Mouse (Mus musculus): ENCODE measurements at regions not wholly inside any gene's neighbourhood (a gene's known extent, or its start where the extent isn't known, plus 50 kb on each side); places are given as distances from the start of the nearest gene placed in this dataset.
A peak's percentile ranks its signal among the peaks of the same experiment; 100 is the strongest.

DNA sequence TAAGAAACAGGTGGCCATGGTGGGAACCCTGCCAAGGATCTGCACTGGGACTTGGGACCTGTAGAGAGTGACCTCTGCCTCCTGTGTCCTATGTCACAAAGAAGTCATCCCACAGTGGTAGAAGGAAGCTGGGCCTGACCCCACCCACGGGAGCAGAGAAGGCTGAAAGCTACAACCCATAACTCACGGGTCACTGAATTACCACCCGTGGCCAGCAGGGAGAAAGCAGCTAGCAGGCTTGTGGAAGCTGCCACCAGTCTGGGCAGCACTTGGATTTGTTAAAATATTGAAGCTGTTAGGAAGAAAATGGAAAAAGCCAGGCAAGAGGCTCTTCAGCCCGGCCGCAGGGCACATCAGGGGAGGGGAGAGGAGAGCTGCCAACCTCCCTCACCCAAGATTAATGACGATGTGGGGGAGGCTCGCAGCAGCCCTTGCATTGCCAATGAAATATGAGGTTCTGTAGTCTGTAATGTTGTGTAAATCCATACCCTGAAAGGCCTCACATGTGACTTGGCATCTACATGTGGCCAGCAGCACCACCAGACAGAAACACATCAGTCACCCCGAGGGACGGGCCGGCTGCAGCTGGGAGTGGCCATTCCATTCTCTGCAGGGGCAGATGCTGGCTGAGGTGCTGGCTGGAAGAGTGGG lies 94.5 kb downstream of the Olfm1 start:
- intact Hi-C loops (cut with DNase I) = no loop called here
- no peak for DNase-seq

DNA sequence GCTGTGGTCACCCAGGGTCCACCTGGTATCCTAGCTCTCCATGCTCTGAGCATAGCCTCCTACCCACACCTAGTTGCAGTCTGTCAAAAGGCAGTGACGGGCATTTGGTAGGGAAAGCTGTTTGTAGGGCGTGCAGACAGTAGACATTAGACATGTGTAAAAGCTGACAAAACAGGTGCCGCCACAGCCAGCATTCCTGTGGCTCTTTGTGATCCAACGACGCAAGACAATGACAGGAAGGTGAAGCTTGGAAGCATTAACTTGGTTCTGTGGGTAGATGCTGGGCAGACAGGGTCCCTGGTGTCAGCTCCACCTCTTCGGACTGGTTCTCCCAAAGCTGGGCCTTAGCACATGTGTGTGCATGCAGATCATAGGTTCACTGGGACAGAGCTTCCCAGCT lies 96.5 kb downstream of the Olfm1 start:
- intact Hi-C loops (cut with DNase I) = no loop called here
- DNase-seq = no peak

DNA sequence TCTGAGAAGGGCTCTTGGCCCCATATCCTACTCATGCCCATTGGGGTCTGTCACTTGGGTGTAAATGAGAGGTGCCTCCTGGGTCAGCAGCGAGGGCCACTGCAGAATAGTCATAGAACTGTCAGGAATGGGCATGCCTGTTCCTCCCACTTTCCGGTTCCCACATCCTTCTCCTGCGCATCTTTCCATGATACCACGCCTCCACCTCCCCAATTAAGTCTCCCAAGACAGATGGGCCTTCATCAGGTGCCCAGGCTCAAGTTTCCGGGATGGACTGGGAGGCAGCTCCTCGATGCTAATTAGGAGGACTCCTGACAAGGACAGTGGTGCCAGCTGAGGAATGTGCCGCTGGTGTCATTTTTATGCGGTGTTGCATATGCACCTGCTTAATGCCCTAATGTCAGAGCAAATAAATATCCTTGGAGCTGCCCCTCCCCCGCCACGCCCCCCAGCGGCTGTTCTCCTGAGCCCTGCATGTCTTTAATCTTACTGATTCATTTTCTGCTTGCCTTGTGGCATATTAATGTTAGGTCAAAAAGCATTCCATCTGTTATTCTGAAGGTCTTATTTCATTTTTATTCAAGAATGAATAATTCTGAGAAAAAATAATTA lies 97.2 kb downstream of the Olfm1 start:
- no peak for DNase-seq
- intact Hi-C loops (cut with DNase I) = no loop called here

DNA sequence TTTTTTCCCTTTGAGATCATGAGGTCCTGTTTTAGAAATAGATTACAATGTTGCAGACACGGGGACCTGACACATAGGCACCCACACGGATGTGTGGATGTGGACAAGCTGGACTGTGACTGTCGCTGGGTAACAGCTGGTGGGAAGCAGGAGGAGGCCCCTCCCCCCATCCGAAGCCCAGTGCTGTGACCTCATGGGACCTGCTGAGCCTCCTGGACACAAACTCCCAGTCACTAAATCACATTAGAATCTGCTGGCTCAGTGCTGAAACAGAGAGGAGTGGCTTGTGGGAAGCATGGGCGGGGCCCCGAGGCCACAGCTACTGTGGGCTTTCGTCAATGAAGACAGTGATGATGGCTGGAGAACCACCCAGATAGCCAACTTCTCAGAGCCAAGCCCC lies 101.7 kb downstream of the Olfm1 start:
- intact Hi-C loops (cut with DNase I) = no loop called here
- no peak for DNase-seq

DNA sequence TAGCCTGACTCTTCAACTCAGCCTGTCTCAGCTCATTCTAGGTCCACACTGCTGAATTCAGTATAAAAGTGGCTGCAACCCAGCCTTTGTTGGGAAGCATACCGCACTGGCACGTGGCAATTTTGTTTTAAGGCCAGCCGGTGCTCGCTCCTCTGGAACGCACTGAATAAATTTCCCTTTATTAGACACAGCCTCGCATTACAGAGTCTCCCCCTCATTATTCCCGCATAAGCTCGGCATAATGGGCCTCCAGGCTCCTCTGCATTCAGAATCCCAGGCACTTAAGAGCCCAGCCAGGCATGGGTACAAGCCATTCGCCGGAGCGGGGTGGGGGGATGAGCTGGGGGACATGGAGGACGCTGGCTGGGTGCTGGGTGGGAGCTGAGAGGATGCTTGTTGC lies 103.4 kb downstream of the Olfm1 start:
- no peak for DNase-seq
- intact Hi-C loops (cut with DNase I) = no loop called here

DNA sequence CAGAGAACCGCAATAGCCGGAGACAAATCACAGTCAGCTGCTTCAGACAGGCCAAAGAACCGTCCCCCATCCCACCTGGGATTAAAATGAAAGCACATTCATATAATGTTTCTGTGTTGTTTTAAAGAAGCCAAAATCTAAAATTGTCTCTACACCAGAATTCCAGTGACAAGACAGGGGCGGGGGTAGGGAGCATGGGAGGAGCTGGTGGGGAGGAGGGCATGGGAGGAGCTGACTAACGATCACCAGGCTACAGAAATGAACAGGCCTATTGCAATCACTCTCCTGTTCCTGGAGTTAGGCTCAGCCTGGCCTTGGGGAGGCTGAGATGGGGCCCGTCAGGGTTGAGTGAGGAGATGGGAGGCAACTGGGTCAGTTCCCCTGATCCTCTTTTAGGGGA lies 105.9 kb downstream of the Olfm1 start:
- no peak for DNase-seq
- intact Hi-C loops (cut with DNase I) = no loop called here

DNA sequence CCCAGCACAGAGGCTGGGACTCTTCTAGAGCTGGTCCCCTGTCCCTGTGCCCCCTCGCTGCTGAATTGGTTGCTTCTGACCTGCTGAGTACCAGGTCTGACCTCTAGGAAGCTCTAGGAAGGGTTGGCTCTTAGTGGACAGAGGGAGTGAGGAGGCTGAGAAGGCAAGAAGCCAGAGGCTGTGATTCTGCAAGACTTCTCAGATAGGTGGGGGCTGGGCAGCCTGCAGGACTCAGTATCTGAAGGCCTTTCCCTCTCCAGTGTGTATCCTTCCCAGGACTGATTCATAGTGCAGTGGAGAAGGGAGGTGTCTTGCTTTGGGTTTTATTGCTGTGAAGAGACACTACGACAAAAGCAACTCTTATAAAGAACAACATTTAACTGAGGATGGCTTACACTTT lies 106.6 kb downstream of the Olfm1 start:
- intact Hi-C loops (cut with DNase I) = no loop called here
- DNase-seq = no peak

DNA sequence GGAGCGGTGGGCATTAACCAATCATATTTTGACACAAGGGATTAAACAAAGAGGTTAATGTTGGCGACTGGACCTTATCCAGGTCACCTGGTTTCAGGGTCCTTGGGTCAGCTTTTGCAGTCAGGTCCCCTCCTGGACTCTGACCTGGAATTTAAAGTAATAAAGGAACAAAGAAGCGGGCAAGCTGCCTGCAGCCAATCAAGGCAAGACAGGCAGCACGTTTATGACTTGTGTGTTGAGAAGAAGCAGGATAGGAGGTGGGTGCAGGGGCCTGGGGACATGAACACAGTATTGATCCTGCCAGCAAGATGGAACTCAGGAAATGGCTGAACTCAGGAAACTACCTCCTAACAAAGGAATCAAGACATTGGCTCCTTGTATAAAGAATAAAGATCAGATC lies 108.5 kb downstream of the Olfm1 start:
- intact Hi-C loops (cut with DNase I) = loop anchor here (10.0 kb wide), 1 partner anchor 377 kb away; no protein-coding TSS in a partner anchor
- no peak for DNase-seq

DNA sequence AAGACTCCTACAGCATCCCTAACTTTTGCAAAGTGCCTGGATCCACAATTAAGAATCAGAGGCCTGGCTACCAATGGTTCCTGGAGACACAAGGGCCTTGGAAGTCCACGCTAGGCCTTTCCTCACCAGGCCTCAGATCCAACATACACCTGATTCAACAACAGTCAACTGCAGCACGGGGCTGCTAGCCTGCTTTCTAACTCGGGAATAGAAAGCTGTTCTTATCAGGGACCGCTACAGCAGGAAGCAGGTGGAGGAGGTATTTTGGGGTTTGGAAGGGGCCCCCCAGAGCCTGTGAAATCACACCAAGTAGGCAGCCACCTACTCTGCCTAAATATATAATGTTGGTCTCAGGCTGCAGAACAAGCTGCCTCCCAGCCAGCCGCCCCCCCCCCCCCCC lies 111.1 kb downstream of the Olfm1 start:
- no peak for DNase-seq
- intact Hi-C loops (cut with DNase I) = loop anchor here (1.0 to 10.0 kb wide), 3 partner anchors 100 to 379 kb away; no protein-coding TSS in a partner anchor

DNA sequence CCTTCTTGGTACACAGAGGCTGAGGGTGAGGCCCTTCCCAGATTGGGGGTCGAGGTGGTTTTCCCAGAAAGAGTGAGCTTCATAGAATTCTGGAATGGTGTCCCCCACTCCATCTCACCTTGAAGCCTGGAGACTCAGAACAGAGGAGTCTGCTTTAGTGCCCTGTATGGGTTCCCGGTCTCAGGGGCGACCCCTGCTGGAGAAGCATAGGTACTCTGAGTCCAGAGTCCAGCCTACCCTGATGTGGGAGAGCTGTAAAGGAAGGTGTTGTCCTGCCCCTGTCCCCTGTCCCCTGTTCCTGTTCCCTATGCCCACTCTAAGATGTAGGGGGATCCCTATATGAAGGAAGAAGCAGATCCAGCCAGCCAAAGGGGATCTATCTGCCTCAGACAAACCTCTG lies 111.9 kb downstream of the Olfm1 start:
- intact Hi-C loops (cut with DNase I) = loop anchor here (1.0 to 10.0 kb wide), 4 partner anchors 68 to 380 kb away; no protein-coding TSS in a partner anchor

DNA sequence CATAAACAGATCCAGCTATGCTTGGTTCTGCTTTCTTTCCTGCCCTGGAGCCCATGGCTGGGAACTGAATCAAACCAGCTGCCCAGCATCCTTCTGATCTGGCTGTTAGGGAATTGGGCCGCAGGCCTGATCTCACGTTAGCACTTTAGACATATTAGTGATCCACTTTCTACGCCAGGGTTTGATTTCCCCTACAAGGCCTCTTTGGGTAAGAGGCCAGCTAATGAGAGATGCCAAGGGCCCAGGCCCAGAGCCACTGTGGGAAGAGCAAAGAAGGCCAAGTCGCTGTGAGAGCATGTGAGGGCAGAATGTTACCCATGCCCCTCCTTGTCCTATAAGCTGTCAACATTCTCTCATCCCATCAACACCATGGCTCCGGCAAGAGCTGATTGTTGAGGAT lies 116.3 kb downstream of the Olfm1 start:
- intact Hi-C loops (cut with DNase I) = loop anchor here (5.0 to 10.0 kb wide), 2 partner anchors 63 to 384 kb away; no protein-coding TSS in a partner anchor
- peak; percentile 9 to 14 for DNase-seq

More for the DNA sequence above, 111.9 kb downstream of the Olfm1 start:
- DNase-seq = peak; percentile 64 to 72

DNA sequence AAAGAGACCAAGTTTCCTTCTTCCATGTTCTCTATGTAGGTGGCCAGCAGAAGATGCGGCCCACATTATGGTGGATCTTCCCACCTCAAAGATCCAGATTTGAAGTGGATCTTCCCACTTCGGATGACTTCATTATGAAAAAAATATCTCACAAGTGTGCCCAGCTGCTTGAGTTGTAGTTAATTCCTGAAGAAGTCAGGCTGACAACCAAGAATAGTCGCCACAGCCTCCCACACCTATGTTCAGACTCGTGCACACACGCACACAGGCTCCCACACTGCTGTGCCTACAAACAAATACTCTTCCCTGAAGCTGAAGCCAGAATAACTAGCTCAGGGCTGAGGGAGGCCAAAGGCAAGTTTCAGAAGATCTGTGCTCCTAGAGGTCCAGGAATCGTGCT lies 119.4 kb downstream of the Olfm1 start:
- intact Hi-C loops (cut with DNase I) = no loop called here
- DNase-seq = no peak

DNA sequence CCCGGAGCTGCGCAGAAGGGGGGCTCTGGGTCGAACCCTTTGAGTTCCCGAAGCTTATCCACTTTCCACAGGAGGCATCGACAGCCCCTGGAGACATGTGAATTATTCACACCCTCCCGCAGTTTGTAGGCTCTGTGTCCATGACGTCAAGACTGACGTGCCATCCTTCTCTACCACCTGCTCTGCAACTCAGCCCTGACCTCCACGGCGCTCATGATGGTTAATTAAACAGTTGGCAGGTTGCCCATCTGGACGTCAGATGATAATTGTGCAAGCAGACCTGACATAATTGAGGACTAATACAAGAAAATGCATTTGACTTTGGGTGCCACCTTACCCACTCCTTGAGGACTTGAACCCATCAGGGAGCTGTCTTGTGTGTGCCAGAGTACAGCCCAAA lies 121.1 kb upstream of the Ppp1r26 start:
- intact Hi-C loops (cut with DNase I) = no loop called here
- no peak for DNase-seq

DNA sequence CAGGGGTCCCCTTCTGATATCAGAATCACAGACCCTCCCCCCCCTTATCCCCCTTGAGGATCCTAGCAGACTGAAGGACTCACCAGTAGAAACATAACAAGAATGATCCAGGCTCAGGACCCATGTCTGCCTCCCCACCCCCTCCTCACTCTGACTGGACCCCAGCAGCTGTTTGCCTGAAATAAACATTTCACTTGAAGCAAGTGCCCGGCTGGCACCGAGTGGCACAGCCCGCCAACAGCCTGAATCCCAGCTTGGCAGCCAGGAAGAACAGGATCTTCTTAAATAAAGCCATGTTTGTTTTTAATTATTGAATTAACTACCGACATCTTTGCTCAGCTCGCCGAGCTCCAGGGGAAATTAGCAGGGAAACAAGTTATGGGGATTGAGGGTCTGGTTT lies 120.5 kb upstream of the Ppp1r26 start:
- intact Hi-C loops (cut with DNase I) = no loop called here
- no peak for DNase-seq

DNA sequence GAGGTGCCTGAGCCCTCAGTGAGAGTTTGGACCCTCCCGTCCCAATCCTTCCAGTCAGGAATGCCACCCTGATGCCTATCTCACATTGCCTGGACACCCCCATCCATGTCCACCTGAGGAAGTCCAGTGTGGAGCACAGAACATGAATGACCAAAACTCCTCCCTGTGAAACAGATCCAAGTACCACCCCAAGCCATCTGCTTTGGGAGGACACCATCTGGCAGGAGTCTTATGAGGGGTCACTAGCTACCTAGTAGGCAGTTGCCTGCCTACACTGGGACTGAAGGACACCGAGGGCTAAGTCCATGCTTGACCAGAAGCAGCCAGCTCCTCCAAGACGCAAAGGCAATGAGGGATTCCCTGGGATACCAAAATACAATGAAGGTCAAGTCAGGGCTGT lies 119.9 kb upstream of the Ppp1r26 start:
- no peak for DNase-seq
- intact Hi-C loops (cut with DNase I) = no loop called here

DNA sequence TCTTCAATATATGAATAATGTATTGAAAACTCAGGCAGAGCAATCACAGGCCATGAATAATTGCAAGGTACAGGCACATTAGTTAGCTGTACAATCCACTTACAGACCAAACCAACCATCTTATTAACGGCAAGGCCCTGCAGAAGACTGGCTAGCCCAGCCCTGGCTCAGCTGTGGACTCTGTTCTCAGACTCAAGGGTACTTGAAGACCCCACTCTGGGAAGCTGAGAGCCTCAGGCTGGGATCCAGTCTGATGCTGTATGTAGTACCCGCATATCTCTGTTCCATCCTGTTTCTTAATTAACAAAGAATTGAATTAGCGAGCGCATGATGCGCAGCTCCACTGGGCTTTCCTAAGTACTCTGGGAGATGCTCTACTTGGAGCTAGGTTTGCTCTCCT lies 117.5 kb upstream of the Ppp1r26 start:
- no peak for DNase-seq
- intact Hi-C loops (cut with DNase I) = no loop called here

DNA sequence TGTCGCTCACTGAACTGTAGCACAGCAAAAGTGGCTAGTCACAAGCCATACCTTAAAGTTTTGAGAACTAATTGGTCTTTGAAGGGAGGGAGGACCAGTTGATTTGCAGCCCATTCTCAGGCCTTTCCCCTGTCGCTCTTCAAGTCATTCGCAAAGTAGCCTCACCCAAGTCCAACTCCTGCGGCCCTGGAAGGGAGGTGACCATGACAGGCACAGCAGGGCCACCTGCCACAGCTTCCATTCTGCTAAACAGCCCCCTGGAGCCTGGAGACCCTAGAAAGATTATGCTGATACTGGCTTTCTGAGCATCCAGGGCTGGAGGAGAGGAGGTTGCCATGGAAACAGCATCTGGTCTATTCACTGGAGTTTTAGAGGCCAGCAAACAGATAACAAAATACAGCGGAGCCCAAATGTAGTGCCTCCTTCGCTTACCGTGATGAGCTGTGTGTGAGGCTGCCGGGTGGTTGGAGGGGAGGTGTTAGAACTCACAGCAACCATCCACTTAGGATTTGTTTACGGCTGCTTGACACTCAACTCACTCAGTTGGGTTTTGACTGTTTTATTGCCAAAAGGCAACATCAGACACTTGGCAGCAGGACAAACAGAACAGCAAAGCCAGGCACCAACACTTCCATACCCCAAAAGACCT lies 111.3 kb upstream of the Ppp1r26 start:
- DNase-seq = no peak

DNA sequence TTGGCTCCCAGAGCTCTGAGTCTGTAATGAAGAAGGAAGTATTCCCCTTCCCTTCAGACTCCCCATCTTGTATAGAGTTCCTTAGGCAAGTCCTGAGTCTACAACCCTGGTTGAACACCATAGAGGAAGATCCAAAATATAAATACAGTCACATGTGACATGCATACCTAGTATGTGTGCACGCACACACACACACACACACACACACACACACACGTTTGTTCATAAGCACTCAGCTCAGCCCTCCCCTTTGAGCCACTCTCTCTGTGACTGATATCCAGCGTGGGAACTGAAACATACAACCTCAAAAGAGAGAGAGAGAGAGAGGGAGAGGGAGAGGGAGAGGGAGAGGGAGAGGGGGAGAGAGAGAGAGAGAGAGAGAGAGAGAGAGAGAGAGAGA lies 110.8 kb upstream of the Ppp1r26 start:
- no peak for DNase-seq
- intact Hi-C loops (cut with DNase I) = no loop called here

More for the DNA sequence above, 111.3 kb upstream of the Ppp1r26 start:
- intact Hi-C loops (cut with DNase I) = no loop called here

DNA sequence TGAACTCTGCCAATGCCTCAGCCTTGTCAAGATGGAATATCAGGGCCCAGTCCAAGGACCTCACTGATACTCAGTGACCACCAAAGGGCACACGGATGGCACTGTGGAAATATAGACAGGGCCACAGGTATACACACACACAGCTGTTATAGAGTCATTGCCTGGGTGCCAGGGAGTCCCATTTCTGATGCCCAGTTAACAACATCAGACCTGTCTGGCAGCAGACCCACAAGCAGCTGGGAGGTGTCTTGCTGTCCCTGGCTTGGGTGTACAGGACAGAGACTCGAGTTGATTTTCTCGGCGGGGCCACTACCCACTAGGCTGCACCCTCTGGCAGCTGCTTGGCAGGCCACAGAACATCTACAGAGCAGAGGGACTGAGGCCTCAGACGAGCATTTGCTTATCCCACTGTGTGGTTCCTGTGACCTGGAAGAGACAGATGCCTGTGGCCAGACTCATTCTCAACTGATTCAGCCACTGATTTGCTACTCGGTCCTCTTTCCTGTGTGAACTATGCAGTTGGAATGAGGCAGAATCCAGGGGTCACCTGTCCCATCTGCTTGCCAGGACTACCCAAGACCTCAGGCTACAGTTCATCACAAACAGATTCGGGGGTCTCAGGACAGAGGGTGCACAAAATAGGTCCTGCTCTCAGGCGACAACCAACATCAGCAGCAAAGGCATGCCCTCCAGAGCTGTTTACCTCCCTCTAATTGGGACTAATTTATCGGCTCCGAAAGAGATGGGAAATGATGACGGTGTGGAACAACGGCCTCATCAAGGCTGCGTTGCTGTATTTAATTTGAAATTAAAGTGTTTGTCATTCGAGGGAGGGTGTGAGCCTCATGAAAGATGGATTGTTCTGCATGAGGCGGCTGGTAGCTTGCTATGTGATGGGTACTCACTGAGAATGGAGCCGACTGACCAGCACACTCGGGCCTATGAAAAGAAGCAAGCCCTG lies 110.0 kb upstream of the Ppp1r26 start:
- intact Hi-C loops (cut with DNase I) = no loop called here

DNA sequence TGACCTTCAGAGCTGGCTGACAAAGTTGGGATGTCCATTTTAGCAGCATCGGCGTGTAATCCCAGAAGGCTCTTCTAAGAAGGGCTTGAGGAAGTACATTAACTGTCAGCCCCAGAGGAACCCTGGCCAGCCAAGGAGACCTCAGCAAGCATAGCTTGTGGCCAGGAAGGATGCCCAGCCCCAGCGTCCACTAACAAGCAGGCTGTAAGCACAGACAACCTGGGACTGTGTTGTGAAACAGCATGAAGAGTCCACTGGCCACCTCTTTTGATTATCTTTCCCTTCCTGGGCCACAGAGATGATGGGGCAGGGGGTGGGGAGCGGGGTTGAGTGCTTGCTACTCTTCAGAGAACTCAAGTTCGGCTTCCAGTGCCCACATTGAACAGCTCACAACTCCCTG lies 109.0 kb upstream of the Ppp1r26 start:
- intact Hi-C loops (cut with DNase I) = no loop called here
- no peak for DNase-seq

More for the DNA sequence above, 110.0 kb upstream of the Ppp1r26 start:
- DNase-seq = no peak

DNA sequence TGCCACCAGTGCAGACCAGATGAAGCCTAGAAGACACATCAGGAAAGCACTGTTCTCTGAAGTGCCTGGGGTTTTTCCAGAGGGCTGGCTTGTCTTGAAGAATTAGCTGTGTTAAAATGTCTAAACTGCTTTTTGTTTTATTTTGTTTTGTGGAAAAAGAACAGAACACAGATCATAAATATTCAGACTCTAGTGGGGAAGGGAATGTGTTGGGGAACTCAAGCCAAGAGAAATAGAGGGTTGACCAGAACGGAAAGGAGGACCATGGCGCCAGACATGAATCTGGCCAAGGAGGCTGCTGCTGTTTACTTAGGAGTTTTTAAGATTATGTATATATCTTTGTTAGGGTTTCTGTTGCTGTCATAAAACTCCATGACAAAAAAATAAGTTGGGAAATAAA lies 105.3 kb upstream of the Ppp1r26 start:
- intact Hi-C loops (cut with DNase I) = no loop called here
- DNase-seq = no peak

Data from heart, postnatal 36 days (tissue).